Mouse (Mus musculus) midbrain, embryonic 11.5 days (tissue): ENCODE data around the gene Hist1h1e. TPM values are rescaled to one million over a fixed set of nuclear protein-coding genes. Genes with fewer than 3 reads are reported as not detected.
"Not testable (repeated sequence)": the region's sequence is repeated elsewhere in the genome, so short reads cannot be mapped to it uniquely, and the experiment has no call there.

ENCODE experiments used
- ATAC-seq: fragments of 200-750 bp; cut with Nextera tagmentation; 2 replicates; pipeline ENCODE4 v1.8.0; 2017; ENCODE audit warnings: moderate TSS enrichment, moderate library complexity; ENCODE audit not compliant: low FRiP score
- DNase-seq: peaks from one replicate; pipeline ENCODE4 v3.0.0; 2015; ENCODE audit warnings: low spot score; ENCODE audit errors: missing footprints
- H3K27ac ChIP-seq: fragments of 300-500 bp; sonication (generic); 2 replicates; pipeline ENCODE4 v1.5.1; 2014; ENCODE audit warnings: low read depth, low read length
- H3K27me3 ChIP-seq: fragments of 300-500 bp; sonication (generic); 2 replicates; pipeline ENCODE4 v1.6.1; 2014; ENCODE audit warnings: mild to moderate bottlenecking, low read length, moderate library complexity, mixed read lengths; ENCODE audit not compliant: control insufficient read depth, insufficient read depth
- H3K36me3 ChIP-seq: fragments of 300-500 bp; sonication (generic); 2 replicates; pipeline ENCODE4 v1.6.1; 2014; ENCODE audit warnings: mild to moderate bottlenecking, low read length, moderate library complexity, mixed read lengths; ENCODE audit not compliant: control insufficient read depth, insufficient read depth
- H3K4me1 ChIP-seq: fragments of 300-500 bp; sonication (generic); 2 replicates; pipeline ENCODE4 v1.6.1; 2014; ENCODE audit warnings: low read length; ENCODE audit not compliant: control insufficient read depth, insufficient read depth
- H3K4me2 ChIP-seq: fragments of 300-500 bp; sonication (generic); 2 replicates; pipeline ENCODE4 v1.6.1; 2014; ENCODE audit warnings: mild to moderate bottlenecking, moderate library complexity
- H3K4me3 ChIP-seq: fragments of 300-500 bp; sonication (generic); 2 replicates; pipeline ENCODE4 v1.5.1; 2014; ENCODE audit warnings: low read depth, low read length
- H3K9ac ChIP-seq: fragments of 300-500 bp; sonication (generic); 2 replicates; pipeline ENCODE4 v1.6.1; 2014; ENCODE audit warnings: low read length
- H3K9me3 ChIP-seq: fragments of 300-500 bp; sonication (generic); 2 replicates; pipeline ENCODE4 v1.6.1; 2016; ENCODE audit warnings: low read length; ENCODE audit not compliant: control insufficient read depth
- WGBS: fragments of 180-500 bp; shearing (Covaris S2); extraction: QIAGEN DNeasy Blood & Tissue Kit; methylation state at CpG from one replicate; pipeline ENCODE4 v1.1.7; 2014; 5-methylcytosine and 5-hydroxymethylcytosine counted together
- polyA plus RNA-seq: library from polyadenylated mRNA; unstranded; fragments of >200 nt; fragmentation: Nextera tagmentation; extraction: Ambion mirVana; gene quantifications from 2 replicates; pipeline ENCODE4 v1.2.1, GENCODE M21; 2014

Gene Hist1h1e
- polyA plus RNA-seq, 1 experiment from 2014 or later = 28.9 TPM

DNA sequence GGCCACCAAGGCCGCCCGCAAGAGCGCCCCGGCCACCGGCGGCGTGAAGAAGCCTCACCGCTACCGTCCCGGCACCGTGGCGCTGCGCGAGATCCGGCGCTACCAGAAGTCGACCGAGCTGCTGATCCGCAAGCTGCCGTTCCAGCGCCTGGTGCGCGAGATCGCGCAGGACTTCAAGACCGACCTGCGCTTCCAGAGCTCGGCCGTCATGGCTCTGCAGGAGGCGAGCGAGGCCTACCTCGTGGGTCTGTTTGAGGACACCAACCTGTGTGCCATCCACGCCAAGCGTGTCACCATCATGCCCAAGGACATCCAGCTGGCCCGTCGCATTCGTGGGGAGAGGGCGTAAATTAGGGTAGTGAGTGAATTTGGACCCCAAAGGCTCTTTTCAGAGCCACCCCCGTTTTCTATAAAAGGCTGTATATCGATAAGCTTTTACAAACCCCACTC, 46.5 kb downstream of the Hist1h1e start:
- peak overlapping the region; percentile 61 for H3K4me2 ChIP-seq
- H3K4me1 ChIP-seq = peaks cover 11% of the 10 kb centered on the region
- DNase-seq = peak; percentile 92
- peak overlapping the region; percentile 39 for H3K4me3 ChIP-seq
- under 1% methylated on average over 11 of the region's 40 CpGs for WGBS
- not testable (repeated sequence) for H3K27me3 ChIP-seq, H3K9me3 ChIP-seq, H3K36me3 ChIP-seq, ATAC-seq
- H3K27ac ChIP-seq = peak overlapping the region; percentile 81
- H3K9ac ChIP-seq = peak overlapping the region; percentile 77

DNA sequence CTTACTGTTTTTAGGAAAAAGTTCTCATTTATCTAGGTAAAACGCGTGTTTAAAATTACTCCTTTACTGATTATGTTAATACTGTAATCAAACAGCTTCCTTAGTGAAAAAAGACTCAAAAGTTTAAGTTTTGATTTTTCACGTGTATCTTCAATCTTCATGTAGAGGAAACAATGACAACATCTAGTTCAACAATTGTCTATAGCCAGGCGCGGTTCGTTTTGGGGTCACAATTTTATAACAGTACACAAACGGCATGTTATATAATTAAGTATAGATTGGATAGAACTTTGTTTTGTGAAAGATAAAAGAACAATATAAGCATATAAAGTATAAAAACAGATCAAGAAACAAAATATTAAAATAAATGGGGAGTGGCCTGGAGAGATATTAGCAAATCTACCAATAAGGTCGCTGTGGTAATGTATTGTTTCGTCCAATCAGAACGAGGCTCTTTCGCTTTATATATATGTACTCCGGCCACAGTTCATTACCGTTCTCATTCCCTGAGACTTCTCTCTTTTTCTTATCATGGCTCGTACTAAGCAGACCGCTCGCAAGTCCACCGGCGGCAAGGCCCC, 47.0 kb downstream of the Hist1h1e start, which contains the start of gene Hist1h3d:
Gene Hist1h3d (plus strand): TSS at position 493 of the 581 bp plus-strand sequence.
- H3K4me1 ChIP-seq = peaks cover 11% of the 10 kb centered on the region
- H3K9me3 ChIP-seq = no peaks in the 10 kb centered on the region
- DNase-seq (peak; percentile 94), ATAC-seq (peak; percentile 60)
- peak within 1 kb of the TSS; percentile 77 for H3K9ac ChIP-seq
- under 1% methylated on average over 18 of the region's 18 CpGs for WGBS
- peak within 1 kb of the TSS; percentile 83 for H3K27ac ChIP-seq
- H3K4me2 ChIP-seq = peak within 1 kb of the TSS; percentile 61
- no peaks in the 10 kb centered on the region for H3K36me3 ChIP-seq
- no peaks in the 10 kb centered on the region for H3K27me3 ChIP-seq
- peak within 1 kb of the TSS; percentile 39 for H3K4me3 ChIP-seq

DNA sequence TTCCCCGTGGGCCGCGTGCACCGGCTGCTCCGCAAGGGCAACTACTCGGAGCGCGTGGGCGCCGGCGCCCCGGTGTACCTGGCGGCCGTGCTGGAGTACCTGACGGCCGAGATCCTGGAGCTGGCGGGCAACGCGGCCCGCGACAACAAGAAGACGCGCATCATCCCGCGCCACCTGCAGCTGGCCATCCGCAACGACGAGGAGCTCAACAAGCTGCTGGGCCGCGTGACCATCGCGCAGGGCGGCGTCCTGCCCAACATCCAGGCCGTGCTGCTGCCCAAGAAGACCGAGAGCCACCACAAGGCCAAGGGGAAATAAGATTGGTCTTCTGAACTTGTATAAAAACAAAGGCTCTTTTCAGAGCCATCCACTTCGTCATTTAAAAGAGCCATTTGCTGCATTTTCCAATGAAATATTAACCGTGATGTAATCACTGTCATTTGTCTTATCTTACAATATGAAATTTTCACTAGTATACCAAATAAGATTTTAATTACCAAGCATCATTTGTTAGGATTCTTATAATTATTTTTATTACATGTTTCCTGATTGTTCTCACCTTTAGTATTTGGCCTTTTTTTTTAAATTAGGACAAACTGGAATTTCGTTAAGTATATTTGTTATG, 47.7 kb downstream of the Hist1h1e start:
- not testable (repeated sequence) for H3K9me3 ChIP-seq, H3K27me3 ChIP-seq, ATAC-seq, H3K36me3 ChIP-seq
- H3K4me2 ChIP-seq = peak overlapping the region; percentile 61
- H3K27ac ChIP-seq = peak overlapping the region; percentile 83
- 0% methylated on average over 4 of the region's 39 CpGs for WGBS
- H3K4me3 ChIP-seq = peak overlapping the region; percentile 27; the same call in 1 of the 2 replicates
- DNase-seq = peak; percentile 92
- peak overlapping the region; percentile 62 for H3K9ac ChIP-seq
- peaks cover 15% of the 10 kb centered on the region for H3K4me1 ChIP-seq

DNA sequence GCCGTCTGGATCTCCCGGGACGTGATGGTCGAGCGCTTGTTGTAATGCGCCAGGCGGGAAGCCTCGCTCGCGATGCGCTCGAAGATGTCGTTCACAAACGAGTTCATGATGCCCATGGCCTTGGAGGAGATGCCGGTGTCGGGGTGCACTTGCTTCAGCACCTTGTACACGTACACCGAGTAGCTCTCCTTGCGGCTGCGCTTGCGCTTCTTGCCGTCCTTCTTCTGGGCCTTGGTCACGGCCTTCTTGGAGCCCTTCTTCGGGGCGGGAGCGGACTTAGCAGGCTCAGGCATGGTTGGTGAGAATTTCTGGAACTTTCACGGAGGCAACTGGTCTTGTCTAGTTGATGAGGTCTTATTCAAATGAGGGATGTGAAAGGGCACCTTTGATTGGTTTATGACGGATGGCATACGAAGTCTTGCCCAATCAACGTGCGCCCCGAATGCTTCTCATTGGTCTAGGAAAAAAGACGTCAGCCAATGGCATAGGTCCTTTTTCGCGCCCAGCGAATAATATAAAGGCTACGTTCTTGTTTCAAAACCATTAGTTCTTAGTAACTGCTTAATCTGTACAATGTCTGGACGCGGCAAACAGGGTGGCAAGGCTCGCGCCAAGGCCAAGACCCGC, 48.3 kb downstream of the Hist1h1e start, which contains the start of the genes Hist1h2bf and Hist1h2ad:
Gene Hist1h2bf (minus strand): TSS at position 299 of the 627 bp plus-strand sequence.
Gene Hist1h2ad (plus strand): TSS at position 484 of the 627 bp plus-strand sequence.
- peaks cover 15% of the 10 kb centered on the region for H3K4me1 ChIP-seq
- not testable (repeated sequence) for H3K36me3 ChIP-seq, H3K27me3 ChIP-seq, H3K9me3 ChIP-seq
- ATAC-seq = peak; percentile 90
- WGBS = 0% methylated on average over 24 of the region's 42 CpGs
- peak within 1 kb of the TSS; percentile 63 for H3K4me2 ChIP-seq
- DNase-seq = peak; percentile 98
- H3K4me3 ChIP-seq = peak within 1 kb of the TSS; percentile 39; the same call in 1 of the 2 replicates
- peak within 1 kb of the TSS; percentile 93 for H3K27ac ChIP-seq
- H3K9ac ChIP-seq = peak within 1 kb of the TSS; percentile 62

- H3K4me3 ChIP-seq = peak overlapping the region; percentile 18; the same call in 1 of the 2 replicates
- H3K9me3 ChIP-seq, ATAC-seq, H3K27me3 ChIP-seq, H3K36me3 ChIP-seq: not testable (repeated sequence)
- peak overlapping the region; percentile 55 for H3K9ac ChIP-seq
- DNase-seq = peak; percentile 91
- H3K4me1 ChIP-seq = peaks cover 15% of the 10 kb centered on the region
- H3K4me2 ChIP-seq = peak overlapping the region; percentile 63
- peak overlapping the region; percentile 93 for H3K27ac ChIP-seq
- 11% methylated on average over 17 of the region's 20 CpGs for WGBS
Observed at GRCm38 (mm10) chr13:23573034-23573897, 49.1 kb downstream of the Hist1h1e start.

- Histone ChIP-seq H3K4me1 (peaks cover 15% of the 10 kb centered on the region), H3K36me3 (no peaks in the 10 kb centered on the region)
- 42% methylated on average over 2 of the region's 2 CpGs for WGBS
Observed at GRCm38 (mm10) chr13:23572218-23573033, 49.9 kb downstream of the Hist1h1e start.

DNA sequence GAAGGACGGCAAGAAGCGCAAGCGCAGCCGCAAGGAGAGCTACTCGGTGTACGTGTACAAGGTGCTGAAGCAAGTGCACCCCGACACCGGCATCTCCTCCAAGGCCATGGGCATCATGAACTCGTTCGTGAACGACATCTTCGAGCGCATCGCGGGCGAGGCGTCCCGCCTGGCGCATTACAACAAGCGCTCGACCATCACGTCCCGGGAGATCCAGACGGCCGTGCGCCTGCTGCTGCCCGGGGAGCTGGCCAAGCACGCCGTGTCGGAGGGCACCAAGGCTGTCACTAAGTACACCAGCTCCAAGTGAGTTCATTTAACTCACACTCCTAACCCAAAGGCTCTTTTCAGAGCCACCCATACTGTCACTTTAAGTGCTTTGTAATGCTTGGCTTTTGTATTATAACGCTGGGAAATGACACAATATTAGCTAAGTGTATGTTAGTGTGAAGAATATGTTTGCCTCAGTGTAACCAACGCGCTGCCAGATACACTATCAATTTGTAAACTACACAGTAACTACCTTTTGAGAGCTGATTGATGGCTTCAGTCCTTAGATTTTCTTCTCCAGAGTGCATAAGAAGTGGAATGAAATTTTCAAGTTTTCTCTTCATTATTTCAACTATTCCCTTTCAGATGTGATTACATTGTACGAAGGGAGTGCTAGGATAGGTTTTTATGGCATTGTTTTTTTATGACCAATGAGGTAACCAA, 50.7 kb downstream of the Hist1h1e start:
- WGBS = under 1% methylated on average over 11 of the region's 34 CpGs

More at GRCm38 (mm10) chr13:23572218-23573033, 49.9 kb downstream of the Hist1h1e start:
- ATAC-seq = no peak
- H3K27ac ChIP-seq = peak overlapping the region; percentile 93
- peak overlapping the region; percentile 43 for H3K4me3 ChIP-seq
- H3K9me3 ChIP-seq = no peaks in the 10 kb centered on the region
- H3K9ac ChIP-seq = peak overlapping the region; percentile 75
- peak overlapping the region; percentile 63 for H3K4me2 ChIP-seq
- peak; percentile 92 for DNase-seq
- no peaks in the 10 kb centered on the region for H3K27me3 ChIP-seq

More for the DNA sequence above, 50.7 kb downstream of the Hist1h1e start:
- Histone ChIP-seq H3K27ac (peak overlapping the region; percentile 93), H3K4me3 (peak overlapping the region; percentile 43), H3K9ac (peak overlapping the region; percentile 75), H3K4me2 (peak overlapping the region; percentile 63)
- H3K36me3 ChIP-seq, H3K27me3 ChIP-seq, H3K9me3 ChIP-seq, ATAC-seq, H3K4me1 ChIP-seq: not testable (repeated sequence)
- peak; percentile 91 for DNase-seq
